Mouse (Mus musculus) embryonic facial prominence, embryonic 12.5 days (tissue): ENCODE data around the gene C030005K15Rik. TPM values are rescaled to one million over a fixed set of nuclear protein-coding genes. Genes with fewer than 3 reads are reported as not detected.
"Not testable (repeated sequence)": the region's sequence is repeated elsewhere in the genome, so short reads cannot be mapped to it uniquely, and the experiment has no call there.

ENCODE experiments used
- ATAC-seq: fragments of 200-750 bp; cut with Nextera tagmentation; 2 replicates; pipeline ENCODE4 v1.8.0; 2017; ENCODE audit not compliant: insufficient number of reproducible peaks, insufficient read depth, low FRiP score, low TSS enrichment
- H3K27ac ChIP-seq: fragments of 300-500 bp; sonication (generic); 2 replicates; pipeline ENCODE4 v1.5.1; 2016; ENCODE audit warnings: mild to moderate bottlenecking
- H3K27me3 ChIP-seq: fragments of 300-500 bp; sonication (generic); 2 replicates; pipeline ENCODE4 v1.6.1; 2016; ENCODE audit warnings: mild to moderate bottlenecking, moderate library complexity
- H3K36me3 ChIP-seq: fragments of 300-500 bp; sonication (generic); 2 replicates; pipeline ENCODE4 v1.6.1; 2016; ENCODE audit warnings: mild to moderate bottlenecking
- H3K4me1 ChIP-seq: fragments of 300-500 bp; sonication (generic); 2 replicates; pipeline ENCODE4 v1.6.1; 2016
- H3K4me2 ChIP-seq: fragments of 300-500 bp; sonication (generic); replicated peaks from 2 replicates; pipeline ENCODE4 v1.6.1; 2016; ENCODE audit warnings: mild to moderate bottlenecking, moderate library complexity
- H3K4me3 ChIP-seq: fragments of 300-500 bp; sonication (generic); 2 replicates; pipeline ENCODE4 v1.5.1; 2016; ENCODE audit warnings: mild to moderate bottlenecking
- H3K9ac ChIP-seq: fragments of 300-500 bp; sonication (generic); 2 replicates; pipeline ENCODE4 v1.6.1; 2016; ENCODE audit warnings: mild to moderate bottlenecking, moderate library complexity
- H3K9me3 ChIP-seq: fragments of 300-500 bp; sonication (generic); 2 replicates; pipeline ENCODE4 v1.6.1; 2016; ENCODE audit warnings: mild to moderate bottlenecking, moderate library complexity
- WGBS: fragments of 180-500 bp; shearing (Covaris S2); methylation state at CpG from one replicate; pipeline ENCODE4 v1.1.7; 2016; 5-methylcytosine and 5-hydroxymethylcytosine counted together
- polyA plus RNA-seq: library from polyadenylated mRNA; unstranded; fragments of >200 nt; fragmentation: Nextera tagmentation; extraction: Ambion mirVana; gene quantifications from 2 replicates; pipeline ENCODE4 v1.2.1, GENCODE M21; 2016

C030005K15Rik gene
- polyA plus RNA-seq: not detected in 2 replicates

- H3K9me3 ChIP-seq, H3K4me2 ChIP-seq, H3K27me3 ChIP-seq, ATAC-seq, H3K4me1 ChIP-seq, H3K4me3 ChIP-seq, H3K27ac ChIP-seq, H3K36me3 ChIP-seq, H3K9ac ChIP-seq: not testable (repeated sequence)
Observed at GRCm38 (mm10) chr10:97726655-97727054, at the start of gene C030005K15Rik. Gene C030005K15Rik, minus strand, starts transcription at chr10:97726755.

GRCm38 (mm10) chr10:97768171-97768749 lies 41.7 kb upstream of the C030005K15Rik start:
- Histone ChIP-seq H3K4me1 (no peaks in the 10 kb centered on the region), H3K9me3 (no peaks in the 10 kb centered on the region), H3K4me2 (no peak overlapping the region), H3K36me3 (no peaks in the 10 kb centered on the region), H3K4me3 (no peak overlapping the region), H3K9ac (no peak overlapping the region), H3K27me3 (no peaks in the 10 kb centered on the region), H3K27ac (no peak overlapping the region)
- WGBS: 54% methylated on average over 5 of the region's 5 CpGs
- no peak for ATAC-seq

GRCm38 (mm10) chr10:97753821-97754220 lies 27.3 kb upstream of the C030005K15Rik start:
- Histone ChIP-seq H3K9me3 (no peaks in the 10 kb centered on the region), H3K36me3 (no peaks in the 10 kb centered on the region), H3K9ac (no peak overlapping the region), H3K4me2 (no peak overlapping the region), H3K27me3 (no peaks in the 10 kb centered on the region), H3K27ac (no peak overlapping the region), H3K4me1 (no peaks in the 10 kb centered on the region), H3K4me3 (no peak overlapping the region)
- ATAC-seq: no peak
- WGBS: 72% methylated on average over 4 of the region's 4 CpGs

GRCm38 (mm10) chr10:97747231-97747630 lies 20.7 kb upstream of the C030005K15Rik start:
- no peaks in the 10 kb centered on the region for H3K36me3 ChIP-seq
- H3K9ac ChIP-seq: no peak overlapping the region
- H3K4me1 ChIP-seq: no peaks in the 10 kb centered on the region
- no peaks in the 10 kb centered on the region for H3K27me3 ChIP-seq
- H3K4me2 ChIP-seq: no peak overlapping the region
- ATAC-seq: no peak
- no peaks in the 10 kb centered on the region for H3K9me3 ChIP-seq
- H3K4me3 ChIP-seq: no peak overlapping the region
- WGBS: 88% methylated on average over 3 of the region's 3 CpGs
- H3K27ac ChIP-seq: no peak overlapping the region

- H3K9ac ChIP-seq: no peak overlapping the region
- ATAC-seq: no peak
- H3K9me3 ChIP-seq: no peaks in the 10 kb centered on the region
- no peaks in the 10 kb centered on the region for H3K36me3 ChIP-seq
- H3K4me3 ChIP-seq: no peak overlapping the region
- WGBS: 31% methylated on average over 1 of the region's 1 CpGs
- no peak overlapping the region for H3K27ac ChIP-seq
- H3K4me2 ChIP-seq: no peak overlapping the region
- H3K27me3 ChIP-seq: no peaks in the 10 kb centered on the region
- no peaks in the 10 kb centered on the region for H3K4me1 ChIP-seq
Observed at GRCm38 (mm10) chr10:97725929-97726328, 626 bp downstream of the C030005K15Rik start.

GRCm38 (mm10) chr10:97722709-97723108 lies 3.8 kb downstream of the C030005K15Rik start:
- Histone ChIP-seq H3K9me3 (no peaks in the 10 kb centered on the region), H3K27me3 (no peaks in the 10 kb centered on the region), H3K4me1 (no peaks in the 10 kb centered on the region), H3K27ac (no peak overlapping the region), H3K36me3 (no peaks in the 10 kb centered on the region), H3K4me2 (no peak overlapping the region), H3K9ac (no peak overlapping the region), H3K4me3 (no peak overlapping the region)
- ATAC-seq: no peak
- WGBS: 93% methylated on average over 9 of the region's 9 CpGs

GRCm38 (mm10) chr10:97720625-97721024 lies 5.9 kb downstream of the C030005K15Rik start:
- Histone ChIP-seq H3K9me3 (no peaks in the 10 kb centered on the region), H3K36me3 (no peaks in the 10 kb centered on the region), H3K4me1 (no peaks in the 10 kb centered on the region), H3K4me3 (no peak overlapping the region), H3K27ac (no peak overlapping the region), H3K27me3 (no peaks in the 10 kb centered on the region), H3K9ac (no peak overlapping the region), H3K4me2 (no peak overlapping the region)
- 94% methylated on average over 1 of the region's 1 CpGs for WGBS
- no peak for ATAC-seq

GRCm38 (mm10) chr10:97718021-97718420 lies 8.5 kb downstream of the C030005K15Rik start:
- Histone ChIP-seq H3K27ac (no peak overlapping the region), H3K4me2 (no peak overlapping the region), H3K9ac (no peak overlapping the region), H3K27me3 (no peaks in the 10 kb centered on the region), H3K4me1 (no peaks in the 10 kb centered on the region), H3K4me3 (no peak overlapping the region), H3K36me3 (no peaks in the 10 kb centered on the region), H3K9me3 (no peaks in the 10 kb centered on the region)
- 71% methylated on average over 2 of the region's 2 CpGs for WGBS
- ATAC-seq: no peak

GRCm38 (mm10) chr10:97717233-97717632 lies 9.3 kb downstream of the C030005K15Rik start:
- no peak for ATAC-seq
- no peaks in the 10 kb centered on the region for H3K4me1 ChIP-seq
- H3K4me2 ChIP-seq: no peak overlapping the region
- 59% methylated on average over 1 of the region's 1 CpGs for WGBS
- no peaks in the 10 kb centered on the region for H3K9me3 ChIP-seq
- no peaks in the 10 kb centered on the region for H3K36me3 ChIP-seq
- H3K9ac ChIP-seq: no peak overlapping the region
- H3K4me3 ChIP-seq: no peak overlapping the region
- no peak overlapping the region for H3K27ac ChIP-seq
- no peaks in the 10 kb centered on the region for H3K27me3 ChIP-seq

GRCm38 (mm10) chr10:97715289-97715906 lies 11.2 kb downstream of the C030005K15Rik start:
- no peak overlapping the region for H3K27ac ChIP-seq
- ATAC-seq: no peak
- no peak overlapping the region for H3K4me3 ChIP-seq
- no peaks in the 10 kb centered on the region for H3K36me3 ChIP-seq
- H3K4me2 ChIP-seq: no peak overlapping the region
- 78% methylated on average over 3 of the region's 3 CpGs for WGBS
- no peaks in the 10 kb centered on the region for H3K27me3 ChIP-seq
- no peaks in the 10 kb centered on the region for H3K9me3 ChIP-seq
- H3K9ac ChIP-seq: no peak overlapping the region
- H3K4me1 ChIP-seq: no peaks in the 10 kb centered on the region

GRCm38 (mm10) chr10:97714584-97714983 lies 12.0 kb downstream of the C030005K15Rik start:
- 80% methylated on average over 4 of the region's 4 CpGs for WGBS
- H3K27me3 ChIP-seq: no peaks in the 10 kb centered on the region
- H3K4me2 ChIP-seq: no peak overlapping the region
- no peak overlapping the region for H3K27ac ChIP-seq
- no peak for ATAC-seq
- no peaks in the 10 kb centered on the region for H3K4me1 ChIP-seq
- H3K9ac ChIP-seq: no peak overlapping the region
- no peaks in the 10 kb centered on the region for H3K9me3 ChIP-seq
- no peak overlapping the region for H3K4me3 ChIP-seq
- no peaks in the 10 kb centered on the region for H3K36me3 ChIP-seq

GRCm38 (mm10) chr10:97712687-97713086 lies 13.9 kb downstream of the C030005K15Rik start:
- ATAC-seq: no peak

More at GRCm38 (mm10) chr10:97712687-97713086, 13.9 kb downstream of the C030005K15Rik start:
- Histone ChIP-seq H3K9me3 (no peaks in the 10 kb centered on the region), H3K4me1 (no peaks in the 10 kb centered on the region), H3K27me3 (no peaks in the 10 kb centered on the region), H3K36me3 (no peaks in the 10 kb centered on the region), H3K27ac (no peak overlapping the region), H3K4me3 (no peak overlapping the region), H3K4me2 (no peak overlapping the region), H3K9ac (no peak overlapping the region)
- 2% methylated on average over 5 of the region's 5 CpGs for WGBS
